Mouse (Mus musculus) Patski (cell line): ENCODE results near the gene Blmh. TPM values are rescaled to one million over a fixed set of nuclear protein-coding genes. Genes with fewer than 3 reads are reported as not detected.

Source experiments
- ATAC-seq: fragments of 100-300 bp; one replicate; pipeline ENCODE4 v1.8.0; 2021
- CTCF ChIA-PET: fragments of 350-600 bp; sonication (Branson Sonifier 250); formaldehyde crosslinking; loops from one replicate; lab custom pipeline; 2022; ENCODE audit warnings: inconsistent platforms; lab: Charles Lee
- POLR2A ChIA-PET: fragments of 350-600 bp; sonication (Branson Sonifier 250); formaldehyde crosslinking; loops from one replicate; lab custom pipeline; 2022; ENCODE audit warnings: antibody characterized with exemption, inconsistent platforms; lab: Charles Lee
- DNase-seq: peaks from one replicate; pipeline ENCODE4 v3.0.0-alpha.2; 2011; ENCODE audit warnings: low read depth, low spot score
- H3K27me3 ChIP-seq: fragments of 371-371 bp; one replicate; pipeline ENCODE4 v1.5.1; 2021
- CTCF ChIP-seq: fragments of 100-300 bp; IDR thresholded peaks from one replicate; pipeline ENCODE4 v1.5.1; 2021
- in situ Hi-C: fragments of 300-500 bp; cut with MboI; formaldehyde crosslinking; loops from 3 replicates; pipeline ENCODE4 v1.11.1; 2018; ENCODE audit warnings: low pct_unique_long_range_greater_than_20kb, mixed read lengths
- polyA plus RNA-seq: library from polyadenylated mRNA; unstranded; gene quantifications from one replicate; pipeline ENCODE4 v1.2.3, GENCODE M21; 2021

The Blmh gene
- polyA plus RNA-seq: 66.3 TPM

GRCm38 (mm10) chr11:76924759-76925236 lies at the start of gene Blmh:
TSS of gene Blmh (plus strand) at chr11:76924809.
- DNase-seq (no peak), ATAC-seq (no peak)
- H3K27me3 ChIP-seq: no peaks in the 10 kb centered on the region
- CTCF ChIA-PET: no interaction called here
- in situ Hi-C loops: no loop called here
- POLR2A ChIA-PET: no interaction called here
- TF ChIP-seq CTCF: no peak

GRCm38 (mm10) chr11:76879816-76880215 lies 44.8 kb upstream of the Blmh start:
- H3K27me3 ChIP-seq: no peaks in the 10 kb centered on the region
- in situ Hi-C loops: no loop called here
- ChIA-PET CTCF (interaction anchor here (1.1 to 1.7 kb wide), 3 partner anchors 12 to 23 kb away, joined by 3 to 6 read pairs (median 5); no protein-coding TSS in a partner anchor), POLR2A (no interaction called here)
- no peak for DNase-seq
- TF ChIP-seq CTCF: no peak
- ATAC-seq: no peak

- in situ Hi-C loops: no loop called here
- DNase-seq: no peak
- ATAC-seq: no peak
- POLR2A ChIA-PET: no interaction called here
- no peaks in the 10 kb centered on the region for H3K27me3 ChIP-seq
- CTCF ChIA-PET: no interaction called here
- TF ChIP-seq CTCF: no peak
Observed at GRCm38 (mm10) chr11:76884451-76884850, 40.2 kb upstream of the Blmh start.

- ChIA-PET CTCF (no interaction called here), POLR2A (no interaction called here)
- TF ChIP-seq CTCF: no peak
- DNase-seq (no peak), ATAC-seq (no peak)
- H3K27me3 ChIP-seq: no peaks in the 10 kb centered on the region
- in situ Hi-C loops: loop anchor here (5.0 to 10.0 kb wide), 3 partner anchors 32 to 205 kb away; no protein-coding TSS in a partner anchor
Observed at GRCm38 (mm10) chr11:76889339-76890164, 35.1 kb upstream of the Blmh start.

- ChIA-PET CTCF (interaction anchor here (1.4 to 1.5 kb wide), 2 partner anchors 11 to 85 kb away, joined by 3 to 6 read pairs; no protein-coding TSS in a partner anchor), POLR2A (no interaction called here)
- DNase-seq: no peak
- ATAC-seq: no peak
- no peak for TF ChIP-seq CTCF
- no peaks in the 10 kb centered on the region for H3K27me3 ChIP-seq
- in situ Hi-C loops: loop anchor here (5.0 to 10.0 kb wide), 3 partner anchors 34 to 206 kb away; no protein-coding TSS in a partner anchor
Observed at GRCm38 (mm10) chr11:76891171-76891570, 33.4 kb upstream of the Blmh start.

GRCm38 (mm10) chr11:76891738-76892349 lies 32.8 kb upstream of the Blmh start:
- CTCF ChIA-PET: interaction anchor here (1.4 to 1.5 kb wide), 2 partner anchors 12 to 86 kb away, joined by 3 to 6 read pairs; no protein-coding TSS in a partner anchor
- POLR2A ChIA-PET: no interaction called here
- in situ Hi-C loops: loop anchor here (5.0 to 10.0 kb wide), 3 partner anchors 35 to 207 kb away; no protein-coding TSS in a partner anchor
- no peak for TF ChIP-seq CTCF
- no peak for DNase-seq
- H3K27me3 ChIP-seq: no peaks in the 10 kb centered on the region
- ATAC-seq: no peak

GRCm38 (mm10) chr11:76892972-76893371 lies 31.6 kb upstream of the Blmh start:
- no peak for ATAC-seq
- ChIA-PET CTCF (interaction anchor here (1.7 to 2.6 kb wide), 4 partner anchors 32 to 107 kb away, joined by 5 to 17 read pairs (median 10); no protein-coding TSS in a partner anchor), POLR2A (no interaction called here)
- in situ Hi-C loops: loop anchor here (5.0 to 10.0 kb wide), 3 partner anchors 36 to 208 kb away; no protein-coding TSS in a partner anchor
- H3K27me3 ChIP-seq: no peaks in the 10 kb centered on the region
- no peak for TF ChIP-seq CTCF
- no peak for DNase-seq

GRCm38 (mm10) chr11:76893570-76893969 lies 31.0 kb upstream of the Blmh start:
- ATAC-seq (no peak), DNase-seq (no peak)
- in situ Hi-C loops: loop anchor here (5.0 to 10.0 kb wide), 3 partner anchors 36 to 209 kb away; no protein-coding TSS in a partner anchor
- POLR2A ChIA-PET: no interaction called here
- CTCF ChIA-PET: interaction anchor here (1.1 to 2.6 kb wide), 13 partner anchors 14 to 130 kb away, joined by 3 to 17 read pairs (median 5); partner anchors contain the start of genes Cpd and Gosr1
- no peaks in the 10 kb centered on the region for H3K27me3 ChIP-seq
- no peak for TF ChIP-seq CTCF

- ATAC-seq (peak; percentile 12), DNase-seq (no peak)
- in situ Hi-C loops: loop anchor here (5.0 to 10.0 kb wide), 3 partner anchors 37 to 209 kb away; no protein-coding TSS in a partner anchor
- H3K27me3 ChIP-seq: no peaks in the 10 kb centered on the region
- ChIA-PET CTCF (interaction anchor here (0.8 to 2.6 kb wide), 17 partner anchors 13 to 131 kb away, joined by 3 to 17 read pairs (median 5); partner anchors contain the start of genes Cpd and Gosr1), POLR2A (interaction anchor here (1.2 kb wide), 1 partner anchor 22 kb away, joined by 3 read pairs; no protein-coding TSS in a partner anchor)
- TF ChIP-seq CTCF: peak; percentile 88
Observed at GRCm38 (mm10) chr11:76894240-76894639, 30.4 kb upstream of the Blmh start.

- no peaks in the 10 kb centered on the region for H3K27me3 ChIP-seq
- ATAC-seq (no peak), DNase-seq (no peak)
- in situ Hi-C loops: loop anchor here (10.0 kb wide), 1 partner anchor 212 kb away; no protein-coding TSS in a partner anchor
- POLR2A ChIA-PET: no interaction called here
- CTCF ChIA-PET: interaction anchor here (1.5 kb wide), 1 partner anchor 85 kb away, joined by 3 read pairs; no protein-coding TSS in a partner anchor
- TF ChIP-seq CTCF: no peak
Observed at GRCm38 (mm10) chr11:76896360-76896759, 28.2 kb upstream of the Blmh start.
